Mouse (Mus musculus) layer of hippocampus, adult 8-10 months (tissue): Measurements from ENCODE around the gene Nab2. TPM values are rescaled to one million over a fixed set of nuclear protein-coding genes. Genes with fewer than 3 reads are reported as not detected.
"Not testable (repeated sequence)": the region's sequence is repeated elsewhere in the genome, so short reads cannot be mapped to it uniquely, and the experiment has no call there.

Source experiments
- DNase-seq, 2 experiments: peaks; one replicate each; pipeline ENCODE4 v3.0.0; 2022; ENCODE audit warnings: low spot score in 2 of 2
- total RNA-seq, 4 experiments: library from RNA; stranded (reverse); gene quantifications; 2 replicates each; pipeline ENCODE4 v1.2.4; 2022

The Nab2 gene
- total RNA-seq, 4 experiments from 2014 or later: 45.3 to 51.6 (median 49.0) TPM

- no peak for DNase-seq
Observed at GRCm38 (mm10) chr10:127674046-127674655, 5.8 kb upstream of the Nab2 start.

- DNase-seq: no peak
Observed at GRCm38 (mm10) chr10:127671276-127671675, 2.9 kb upstream of the Nab2 start.

- DNase-seq: no peak
Observed at GRCm38 (mm10) chr10:127670185-127670584, 1.8 kb upstream of the Nab2 start.

- peak in 1 of 2 experiments; percentile 56 for DNase-seq
Observed at GRCm38 (mm10) chr10:127669170-127669569, 802 bp upstream of the Nab2 start.

GRCm38 (mm10) chr10:127667269-127668092 lies 887 bp downstream of the Nab2 start:
- peak; percentile 63 to 64 for DNase-seq

- peak; percentile 68 to 72 for DNase-seq
Observed at GRCm38 (mm10) chr10:127666501-127667268, 1.7 kb downstream of the Nab2 start, which contains the start of gene Nemp1. TSS of gene Nemp1 (plus strand) at chr10:127666901.

- no peak for DNase-seq
Observed at GRCm38 (mm10) chr10:127665366-127666181, 2.8 kb downstream of the Nab2 start.

- no peak for DNase-seq
Observed at GRCm38 (mm10) chr10:127664891-127665290, 3.5 kb downstream of the Nab2 start.

GRCm38 (mm10) chr10:127664166-127664565 lies 4.2 kb downstream of the Nab2 start:
- DNase-seq: no peak

- no peak for DNase-seq
Observed at GRCm38 (mm10) chr10:127663590-127663989, 4.8 kb downstream of the Nab2 start.

- DNase-seq: no peak
Observed at GRCm38 (mm10) chr10:127662666-127663253, 5.6 kb downstream of the Nab2 start.

- no peak for DNase-seq
Observed at GRCm38 (mm10) chr10:127661915-127662663, 6.3 kb downstream of the Nab2 start.

- no peak for DNase-seq
Observed at GRCm38 (mm10) chr10:127661291-127661914, 7.0 kb downstream of the Nab2 start.

- DNase-seq: no peak
Observed at GRCm38 (mm10) chr10:127659551-127659950, 8.8 kb downstream of the Nab2 start.

- DNase-seq: no peak
Observed at GRCm38 (mm10) chr10:127658076-127658475, 10.3 kb downstream of the Nab2 start.

- not testable (repeated sequence) for DNase-seq
Observed at GRCm38 (mm10) chr10:127657617-127658016, 10.8 kb downstream of the Nab2 start.

GRCm38 (mm10) chr10:127654970-127655579 lies 13.3 kb downstream of the Nab2 start:
- DNase-seq: no peak

- no peak for DNase-seq
Observed at GRCm38 (mm10) chr10:127652906-127653638, 15.3 kb downstream of the Nab2 start.
